Mouse (Mus musculus) cerebellum, adult 2 months (tissue): ENCODE data around the gene Miga1. TPM values are rescaled to one million over a fixed set of nuclear protein-coding genes. Genes with fewer than 3 reads are reported as not detected.
A peak's percentile ranks its signal among the peaks of the same experiment; 100 is the strongest.
"Not testable (repeated sequence)": the region's sequence is repeated elsewhere in the genome, so short reads cannot be mapped to it uniquely, and the experiment has no call there.

Source experiments
- DNase-seq, 2 experiments: peaks; one replicate each; pipeline ENCODE4 v3.0.0; 2021
- H3K27ac ChIP-seq: fragments of 200-500 bp; 2 replicates; pipeline ENCODE4 v1.5.1; 2012; ENCODE audit warnings: low read length, control low read depth, inconsistent platforms; ENCODE audit not compliant: insufficient read depth
- H3K27me3 ChIP-seq: fragments of 200-500 bp; 2 replicates; pipeline ENCODE4 v1.6.1; 2012; ENCODE audit warnings: inconsistent platforms, mild to moderate bottlenecking, low read length, moderate library complexity; ENCODE audit not compliant: control insufficient read depth, insufficient read depth
- H3K4me1 ChIP-seq: fragments of 200-500 bp; 2 replicates; pipeline ENCODE4 v1.6.1; 2011; ENCODE audit warnings: low read length; ENCODE audit not compliant: control insufficient read depth, insufficient read depth
- H3K4me3 ChIP-seq: fragments of 200-500 bp; replicated peaks from 2 replicates; pipeline ENCODE3; 2011; ENCODE audit warnings: mild to moderate bottlenecking, low read depth, low read length, control low read depth; ENCODE audit not compliant: insufficient read depth
- CTCF ChIP-seq: fragments of 200-500 bp; IDR thresholded peaks from 2 replicates; pipeline ENCODE4 v1.5.1; 2011; ENCODE audit warnings: low read depth, mild to moderate bottlenecking, control low read depth, low read length, moderate library complexity, borderline replicate concordance; ENCODE audit not compliant: insufficient read depth
- POLR2A ChIP-seq: fragments of 200-500 bp; IDR thresholded peaks from 2 replicates; pipeline ENCODE4 v1.6.1; 2011; ENCODE audit warnings: low read length, control low read depth, borderline replicate concordance; ENCODE audit not compliant: insufficient read depth
- WGBS: fragments of 180-500 bp; shearing (Covaris S2); methylation state at CpG from one replicate; pipeline ENCODE4 v1.1.7; 2018; 5-methylcytosine and 5-hydroxymethylcytosine counted together
- polyA plus RNA-seq: library from polyadenylated mRNA; depleted of rRNA; stranded (reverse); fragments of >200 nt; gene quantifications from 2 replicates; pipeline ENCODE4 v1.2.3, GENCODE M21; 2012

The Miga1 gene
- polyA plus RNA-seq, 1 experiment, result 56.3 TPM

DNA sequence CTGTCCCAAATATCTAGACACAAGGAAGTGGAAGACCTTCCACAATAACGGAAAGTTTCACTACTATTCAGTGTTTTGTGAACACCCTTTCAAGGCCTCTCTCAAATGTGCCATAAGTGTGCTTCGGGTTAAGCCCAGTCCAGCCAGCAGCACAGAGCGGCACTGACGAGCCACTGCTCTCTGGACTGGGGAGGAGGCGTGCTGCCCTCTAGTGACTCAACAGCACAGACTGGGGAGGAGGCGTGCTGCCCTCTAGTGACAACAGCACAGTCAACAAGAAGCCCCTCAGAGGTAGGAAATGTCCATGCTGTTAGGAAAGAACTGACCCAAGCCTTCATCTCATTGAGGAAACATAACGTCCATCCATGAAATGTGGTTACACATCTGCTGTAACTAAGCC lies 24.6 kb downstream of the Miga1 start:
- no peak overlapping the region for H3K4me3 ChIP-seq
- WGBS, result 9% methylated on average over 7 of the region's 7 CpGs
- TF ChIP-seq POLR2A (no peak), CTCF (peak; percentile 97)
- DNase-seq, result peak; percentile 68 to 69
- peaks cover 4% of the 10 kb centered on the region; the same call in 1 of the 2 replicates for H3K4me1 ChIP-seq
- H3K27ac ChIP-seq, result no peak overlapping the region
- no peaks in the 10 kb centered on the region for H3K27me3 ChIP-seq

DNA sequence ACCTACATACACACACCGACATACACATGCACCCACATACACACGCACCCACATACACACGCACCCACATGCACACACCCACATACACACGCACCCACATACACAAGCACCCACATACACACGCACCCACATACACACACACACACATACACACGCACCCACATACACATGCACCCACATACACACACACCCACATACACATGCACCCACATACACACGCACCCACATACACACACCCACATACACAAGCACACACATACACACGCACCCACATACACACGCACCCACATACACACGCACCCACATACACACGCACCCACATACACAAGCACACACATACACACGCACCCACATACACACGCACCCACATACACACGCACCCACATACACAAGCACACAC lies 25.5 kb downstream of the Miga1 start:
- not testable (repeated sequence) for H3K27ac ChIP-seq, DNase-seq, H3K4me1 ChIP-seq, H3K27me3 ChIP-seq, H3K4me3 ChIP-seq
- 80% methylated on average over 14 of the region's 14 CpGs for WGBS

DNA sequence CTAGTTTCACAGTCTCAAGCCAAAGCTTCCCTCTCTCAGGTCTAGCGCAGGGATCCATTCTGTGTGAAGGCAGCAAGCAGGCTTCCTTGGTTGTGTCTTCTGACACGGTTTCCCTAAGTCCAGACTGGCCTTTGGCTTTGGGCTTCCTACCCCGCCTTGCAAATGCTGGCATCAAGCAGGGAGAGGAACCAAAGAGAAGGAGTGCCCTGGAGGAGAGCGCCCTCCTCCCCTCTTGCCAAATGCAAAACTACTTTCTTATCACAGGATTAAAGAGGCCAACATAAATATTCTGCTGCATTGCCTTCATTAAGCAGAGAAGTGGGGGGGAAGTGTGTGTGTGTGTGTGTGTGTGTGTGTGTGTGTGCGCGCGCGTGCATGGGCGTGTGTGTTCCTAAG lies 31.0 kb downstream of the Miga1 start:
- Histone ChIP-seq H3K27me3 (no peaks in the 10 kb centered on the region), H3K4me1 (peaks cover 4% of the 10 kb centered on the region; the same call in 1 of the 2 replicates), H3K27ac (no peak overlapping the region), H3K4me3 (no peak overlapping the region)
- WGBS, result 91% methylated on average over 9 of the region's 9 CpGs
- TF ChIP-seq POLR2A, result no peak
- TF ChIP-seq CTCF, result no peak
- no peak for DNase-seq

DNA sequence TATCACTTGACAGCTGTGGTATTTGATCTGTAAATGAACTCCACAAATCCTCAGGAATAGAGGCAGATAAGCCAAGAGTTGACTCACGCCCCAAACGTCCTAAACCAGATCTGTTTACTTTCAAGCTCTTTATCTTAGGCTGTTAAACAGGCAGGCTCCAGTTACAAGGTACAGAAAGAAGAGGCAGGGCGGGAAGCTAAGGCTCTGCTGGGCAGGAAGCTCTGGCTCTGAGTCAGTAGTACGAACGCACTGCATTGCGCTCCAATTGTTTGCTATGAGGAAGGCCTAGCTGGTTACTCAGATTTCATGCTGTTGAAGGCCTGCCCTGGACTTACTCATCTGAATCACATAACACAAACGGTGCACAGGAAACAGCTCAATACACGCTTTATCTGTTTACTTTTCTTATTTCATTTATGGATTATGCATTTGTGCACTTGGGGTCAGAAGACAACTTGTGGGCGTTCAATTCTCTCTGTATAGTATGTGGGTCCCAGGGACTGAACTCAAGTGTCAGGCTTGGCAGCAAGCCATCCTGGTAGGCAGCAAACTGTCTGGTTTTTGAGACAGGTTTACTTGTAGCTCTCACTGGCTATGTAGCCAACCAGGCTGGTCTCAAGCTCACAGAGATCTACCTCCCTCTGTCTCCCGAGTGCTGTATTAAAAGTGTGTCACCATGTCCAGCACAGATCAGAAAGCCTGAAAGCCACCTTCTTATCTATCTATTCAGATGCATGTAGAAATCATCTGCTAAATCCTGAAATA lies 31.5 kb downstream of the Miga1 start:
- DNase-seq, result no peak
- H3K4me3 ChIP-seq, result no peak overlapping the region
- WGBS, result 65% methylated on average over 10 of the region's 10 CpGs
- no peaks in the 10 kb centered on the region; the same call in 1 of the 2 replicates for H3K4me1 ChIP-seq
- no peak overlapping the region for H3K27ac ChIP-seq
- no peaks in the 10 kb centered on the region for H3K27me3 ChIP-seq
- TF ChIP-seq CTCF, result no peak
- no peak for TF ChIP-seq POLR2A

DNA sequence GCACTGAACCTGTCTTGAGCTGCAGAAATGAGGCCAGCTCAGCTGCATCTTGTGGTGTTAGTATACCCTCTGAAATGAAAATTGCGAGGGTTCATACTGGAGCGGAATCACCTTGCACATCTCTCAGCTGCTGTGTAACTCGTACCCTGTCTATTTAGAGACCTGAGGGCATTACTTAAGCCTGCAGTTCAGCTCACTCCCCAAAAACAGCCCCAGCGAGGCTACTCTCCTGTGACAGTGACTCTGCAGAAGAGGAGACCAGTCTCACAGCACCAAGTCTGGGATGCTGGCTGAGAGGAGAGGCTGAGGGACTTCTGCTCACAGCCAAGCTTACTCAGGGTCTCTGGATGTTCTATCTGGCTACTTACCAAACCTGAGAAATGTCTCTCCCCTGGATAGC lies 34.2 kb downstream of the Miga1 start:
- H3K27me3 ChIP-seq, result no peaks in the 10 kb centered on the region
- no peak overlapping the region for H3K4me3 ChIP-seq
- DNase-seq, result no peak
- 87% methylated on average over 4 of the region's 4 CpGs for whole genome bisulfite sequencing
- H3K4me1 ChIP-seq, result no peaks in the 10 kb centered on the region
- TF ChIP-seq CTCF (no peak), POLR2A (no peak)
- H3K27ac ChIP-seq, result no peak overlapping the region

DNA sequence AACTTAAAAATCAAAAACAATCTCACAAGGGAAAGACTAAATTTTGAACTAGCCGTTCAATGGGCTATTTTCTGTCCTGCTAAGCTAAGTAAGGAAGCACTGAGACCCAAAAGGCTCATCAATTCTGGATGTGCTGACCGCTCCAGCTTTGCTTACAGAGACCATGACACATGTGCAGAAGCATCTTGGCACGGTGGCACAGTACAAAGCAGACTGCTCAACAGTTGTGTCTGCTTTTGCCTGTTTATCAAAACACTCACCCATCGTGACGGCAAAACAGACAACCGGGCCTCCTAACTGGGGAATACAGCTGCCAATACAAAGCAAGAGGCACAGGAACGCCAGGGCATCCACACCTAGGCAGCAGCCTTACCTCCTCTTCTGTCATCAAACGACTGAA lies 35.1 kb downstream of the Miga1 start:
- H3K27me3 ChIP-seq, result no peaks in the 10 kb centered on the region
- no peaks in the 10 kb centered on the region for H3K4me1 ChIP-seq
- no peak for DNase-seq
- H3K27ac ChIP-seq, result no peak overlapping the region
- H3K4me3 ChIP-seq, result no peak overlapping the region
- no peak for TF ChIP-seq POLR2A
- TF ChIP-seq CTCF, result no peak
- WGBS, result 86% methylated on average over 8 of the region's 8 CpGs

DNA sequence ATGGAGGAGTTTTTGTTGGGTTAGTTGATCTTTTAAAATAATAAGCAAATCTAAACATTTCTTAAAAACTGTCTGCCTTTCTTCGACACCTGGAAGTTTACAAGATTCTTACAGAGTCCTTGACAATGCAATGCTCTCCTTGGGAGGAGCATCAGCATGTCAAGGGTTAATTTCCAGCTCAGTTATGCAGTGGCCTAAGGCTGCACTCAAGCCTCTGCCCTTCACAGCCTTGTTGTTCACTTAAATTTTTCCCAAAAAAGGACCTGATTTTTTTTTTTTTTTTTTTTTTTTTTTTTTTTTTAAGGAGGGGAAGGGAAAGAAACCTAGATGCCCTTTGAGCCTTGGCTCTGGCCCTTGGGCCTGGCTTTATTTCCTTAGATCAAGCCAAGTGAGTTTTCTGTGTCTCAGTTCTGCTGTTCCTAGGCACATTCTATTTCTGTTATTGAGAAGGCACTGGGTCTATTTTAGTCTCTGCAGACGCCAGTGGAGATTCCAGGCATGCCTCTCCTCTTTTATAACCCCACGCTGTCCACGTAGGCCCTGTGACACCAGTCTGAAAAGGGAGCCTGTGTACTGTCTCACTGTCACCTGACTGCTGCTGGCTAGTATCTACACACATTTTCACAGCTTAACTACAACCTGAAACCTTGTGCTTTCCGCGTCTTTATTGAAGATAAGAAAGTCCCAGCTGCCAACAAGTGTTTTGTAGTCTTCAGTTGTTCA lies 36.0 kb downstream of the Miga1 start:
- DNase-seq, result no peak
- Histone ChIP-seq H3K27ac (no peak overlapping the region), H3K4me1 (no peaks in the 10 kb centered on the region), H3K27me3 (no peaks in the 10 kb centered on the region), H3K4me3 (no peak overlapping the region)
- no peak for TF ChIP-seq CTCF
- no peak for TF ChIP-seq POLR2A
- 76% methylated on average over 6 of the region's 6 CpGs for WGBS

DNA sequence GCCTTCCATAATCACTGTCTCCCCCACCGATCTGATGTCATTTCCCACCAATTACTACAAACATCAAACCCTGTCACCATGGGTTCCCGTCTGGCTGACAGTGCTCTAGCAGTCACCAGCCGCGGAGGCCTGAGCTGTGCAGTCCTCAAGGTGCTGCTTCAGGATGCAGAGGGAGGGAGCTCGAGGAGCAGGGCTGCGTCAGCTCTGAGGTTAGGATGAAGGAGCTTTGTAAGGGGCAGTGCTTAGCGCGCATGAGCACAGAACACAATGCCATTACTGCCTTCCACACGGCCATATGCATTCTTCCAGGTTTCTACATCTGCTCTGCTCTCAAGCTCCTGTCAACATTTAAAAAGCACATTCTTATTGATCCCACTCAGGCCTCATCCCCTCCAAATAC lies 37.2 kb downstream of the Miga1 start:
- DNase-seq, result no peak
- Histone ChIP-seq H3K4me1 (no peaks in the 10 kb centered on the region), H3K27ac (no peak overlapping the region), H3K27me3 (no peaks in the 10 kb centered on the region), H3K4me3 (no peak overlapping the region)
- WGBS, result 80% methylated on average over 9 of the region's 9 CpGs
- TF ChIP-seq CTCF (no peak), POLR2A (no peak)
